Mouse (Mus musculus) limb, embryonic 13.5 days (tissue): ENCODE data around the gene Pou2f1. TPM values are rescaled to one million over a fixed set of nuclear protein-coding genes. Genes with fewer than 3 reads are reported as not detected.

Experiments used
- ATAC-seq: fragments of 200-750 bp; cut with Nextera tagmentation; 2 replicates; pipeline ENCODE4 v1.8.0; 2017; ENCODE audit warnings: low read depth, moderate number of reproducible peaks, moderate TSS enrichment; ENCODE audit not compliant: low FRiP score
- H3K27ac ChIP-seq: fragments of 300-500 bp; sonication (generic); 2 replicates; pipeline ENCODE4 v1.5.1; 2015; ENCODE audit warnings: inconsistent platforms, mild to moderate bottlenecking, moderate library complexity
- H3K27me3 ChIP-seq: fragments of 300-500 bp; sonication (generic); 2 replicates; pipeline ENCODE4 v1.6.1; 2015; ENCODE audit warnings: mild to moderate bottlenecking, inconsistent platforms
- H3K36me3 ChIP-seq: fragments of 300-500 bp; sonication (generic); 2 replicates; pipeline ENCODE4 v1.6.1; 2015; ENCODE audit warnings: inconsistent platforms, mild to moderate bottlenecking, moderate library complexity
- H3K4me1 ChIP-seq: fragments of 300-500 bp; sonication (generic); 2 replicates; pipeline ENCODE4 v1.6.1; 2015; ENCODE audit warnings: inconsistent platforms
- H3K4me2 ChIP-seq: fragments of 300-500 bp; sonication (generic); replicated peaks from 2 replicates; pipeline ENCODE4 v1.6.1; 2015; ENCODE audit warnings: inconsistent platforms, mild to moderate bottlenecking, moderate library complexity
- H3K4me3 ChIP-seq: fragments of 300-500 bp; sonication (generic); 2 replicates; pipeline ENCODE4 v1.5.1; 2015; ENCODE audit warnings: moderate library complexity, mild to moderate bottlenecking, inconsistent platforms
- H3K9ac ChIP-seq: fragments of 300-500 bp; sonication (generic); 2 replicates; pipeline ENCODE4 v1.6.1; 2015; ENCODE audit warnings: mild to moderate bottlenecking, inconsistent platforms
- H3K9me3 ChIP-seq: fragments of 300-500 bp; sonication (generic); 2 replicates; pipeline ENCODE4 v1.6.1; 2016; ENCODE audit warnings: inconsistent platforms
- WGBS: fragments of 180-500 bp; shearing (Covaris S2); methylation state at CpG from one replicate; pipeline ENCODE4 v1.1.7; 2015; 5-methylcytosine and 5-hydroxymethylcytosine counted together
- polyA plus RNA-seq: library from polyadenylated mRNA; unstranded; fragments of >200 nt; fragmentation: Nextera tagmentation; extraction: Ambion mirVana; gene quantifications from 2 replicates; pipeline ENCODE4 v1.2.1, GENCODE M21; 2015

Gene Pou2f1
- polyA plus RNA-seq, 1 experiment from 2014 or later = 15.3 TPM

DNA sequence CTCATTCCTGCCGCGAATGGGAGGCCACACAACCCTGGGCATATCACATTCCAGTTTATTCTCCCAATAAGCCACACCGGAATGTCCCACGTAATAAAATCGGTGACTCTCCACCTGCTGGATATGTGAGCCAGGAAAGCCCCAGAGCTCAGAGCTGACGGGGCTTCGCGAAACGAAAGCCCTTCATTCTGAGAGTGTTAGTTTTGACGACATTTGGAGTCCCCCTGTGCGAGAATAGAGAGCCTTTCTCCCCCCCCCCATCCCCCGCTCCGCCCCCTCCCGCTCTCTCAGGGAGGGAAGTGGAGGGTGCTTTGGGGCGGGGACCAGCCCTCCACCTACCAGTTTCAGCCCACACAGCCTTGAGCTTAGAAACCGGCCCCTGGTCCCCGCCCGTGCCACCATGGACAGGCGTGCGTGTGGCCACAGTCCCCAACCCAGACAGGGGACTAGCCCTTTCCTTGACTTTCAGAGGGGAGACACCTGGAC is 158.0 kb downstream of the Pou2f1 start:
- Histone ChIP-seq H3K4me2 (peak overlapping the region; percentile 100), H3K9me3 (no peaks in the 10 kb centered on the region), H3K27me3 (peaks cover 74% of the 10 kb centered on the region), H3K27ac (no peak overlapping the region), H3K4me3 (peak overlapping the region; percentile 54), H3K4me1 (peaks cover 47% of the 10 kb centered on the region), H3K36me3 (no peaks in the 10 kb centered on the region), H3K9ac (peak overlapping the region; percentile 60)
- 1% methylated on average over 17 of the region's 20 CpGs for WGBS
- peak; percentile 62 for ATAC-seq

GRCm38 (mm10) chr1:165843586-165843985 is 158.9 kb downstream of the Pou2f1 start:
- ATAC-seq = no peak
- Histone ChIP-seq H3K9ac (no peak overlapping the region), H3K9me3 (no peaks in the 10 kb centered on the region), H3K4me1 (peaks cover 38% of the 10 kb centered on the region), H3K27me3 (peaks cover 72% of the 10 kb centered on the region), H3K27ac (no peak overlapping the region), H3K4me3 (no peak overlapping the region), H3K36me3 (no peaks in the 10 kb centered on the region), H3K4me2 (no peak overlapping the region)
- WGBS = 58% methylated on average over 3 of the region's 3 CpGs

GRCm38 (mm10) chr1:165842170-165842569 is 160.3 kb downstream of the Pou2f1 start:
- ATAC-seq = no peak
- Histone ChIP-seq H3K9ac (no peak overlapping the region), H3K36me3 (no peaks in the 10 kb centered on the region), H3K4me3 (no peak overlapping the region), H3K4me1 (peaks cover 46% of the 10 kb centered on the region), H3K27ac (no peak overlapping the region), H3K9me3 (no peaks in the 10 kb centered on the region), H3K4me2 (no peak overlapping the region), H3K27me3 (peaks cover 75% of the 10 kb centered on the region)
- 59% methylated on average over 7 of the region's 7 CpGs for WGBS

DNA sequence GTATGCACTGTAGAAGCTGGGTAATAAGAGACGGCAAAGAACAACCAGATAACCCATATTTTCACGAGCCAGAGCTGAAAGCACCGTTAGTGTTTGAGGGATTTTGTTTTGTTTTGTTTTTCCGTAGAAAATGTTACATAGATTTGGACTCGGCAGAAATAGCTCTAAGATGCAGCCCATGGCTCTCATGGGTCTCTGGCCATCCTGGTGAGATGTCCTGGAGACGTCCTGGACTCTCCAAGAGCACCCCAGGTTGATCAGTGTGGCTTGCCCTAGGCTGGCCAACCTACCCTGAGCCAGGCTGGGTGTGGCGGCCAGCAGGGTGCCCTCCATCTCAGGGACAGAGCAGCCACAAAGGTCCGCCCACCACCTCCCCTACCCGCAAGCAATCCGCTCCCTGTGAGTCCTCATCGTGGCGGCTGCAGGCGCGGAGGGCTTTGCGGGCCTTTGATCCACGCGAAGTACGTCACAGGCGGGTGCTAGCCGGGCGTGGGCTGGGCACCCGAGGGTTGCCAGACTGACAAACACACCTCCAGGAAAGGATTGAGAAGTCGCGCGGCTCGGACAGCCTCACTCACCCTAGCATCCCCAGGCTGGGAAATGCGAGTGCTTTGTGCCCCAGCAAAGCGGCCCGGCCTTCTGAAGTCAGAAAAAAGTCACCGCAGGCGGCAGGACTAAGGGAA is 161.8 kb downstream of the Pou2f1 start:
- peaks cover 57% of the 10 kb centered on the region for H3K4me1 ChIP-seq
- 9% methylated on average over 31 of the region's 31 CpGs for WGBS
- peaks cover 65% of the 10 kb centered on the region for H3K27me3 ChIP-seq
- peak overlapping the region; percentile 41 for H3K4me3 ChIP-seq
- H3K9ac ChIP-seq = peak overlapping the region; percentile 70
- no peak for ATAC-seq
- no peaks in the 10 kb centered on the region for H3K9me3 ChIP-seq
- no peak overlapping the region for H3K27ac ChIP-seq
- no peaks in the 10 kb centered on the region for H3K36me3 ChIP-seq
- H3K4me2 ChIP-seq = peak overlapping the region; percentile 72

- Histone ChIP-seq H3K36me3 (no peaks in the 10 kb centered on the region), H3K27ac (no peak overlapping the region), H3K9ac (no peak overlapping the region), H3K27me3 (peaks cover 59% of the 10 kb centered on the region), H3K9me3 (no peaks in the 10 kb centered on the region), H3K4me3 (no peak overlapping the region), H3K4me1 (peaks cover 53% of the 10 kb centered on the region), H3K4me2 (no peak overlapping the region)
- 63% methylated on average over 4 of the region's 4 CpGs for WGBS
- ATAC-seq = no peak
Observed at GRCm38 (mm10) chr1:165839201-165839600, 163.3 kb downstream of the Pou2f1 start.

DNA sequence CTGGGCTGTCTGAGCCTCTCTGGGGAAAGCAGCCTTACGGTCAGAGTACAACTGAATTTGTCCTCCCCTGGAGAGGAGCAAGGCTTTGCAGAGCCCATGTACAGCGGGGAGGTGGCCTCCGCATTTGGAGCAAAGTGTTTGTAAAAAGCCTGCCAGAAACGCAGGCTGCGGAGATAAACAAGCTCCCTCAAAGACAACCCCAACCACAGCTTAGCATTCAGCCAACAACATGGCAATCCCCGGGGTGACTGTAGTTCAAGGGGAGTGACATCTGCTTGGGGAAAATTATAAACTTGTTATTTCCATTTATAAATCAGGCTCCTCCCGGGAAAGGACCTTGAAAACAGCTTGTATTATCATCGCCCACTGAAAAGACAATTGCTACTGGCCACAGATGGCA is 164.9 kb downstream of the Pou2f1 start:
- no peaks in the 10 kb centered on the region for H3K36me3 ChIP-seq
- 25% methylated on average over 8 of the region's 8 CpGs for WGBS
- H3K9ac ChIP-seq = no peak overlapping the region
- no peak overlapping the region for H3K4me2 ChIP-seq
- H3K9me3 ChIP-seq = no peaks in the 10 kb centered on the region
- peaks cover 53% of the 10 kb centered on the region for H3K4me1 ChIP-seq
- peaks cover 51% of the 10 kb centered on the region for H3K27me3 ChIP-seq
- H3K27ac ChIP-seq = no peak overlapping the region
- no peak for ATAC-seq
- H3K4me3 ChIP-seq = no peak overlapping the region

DNA sequence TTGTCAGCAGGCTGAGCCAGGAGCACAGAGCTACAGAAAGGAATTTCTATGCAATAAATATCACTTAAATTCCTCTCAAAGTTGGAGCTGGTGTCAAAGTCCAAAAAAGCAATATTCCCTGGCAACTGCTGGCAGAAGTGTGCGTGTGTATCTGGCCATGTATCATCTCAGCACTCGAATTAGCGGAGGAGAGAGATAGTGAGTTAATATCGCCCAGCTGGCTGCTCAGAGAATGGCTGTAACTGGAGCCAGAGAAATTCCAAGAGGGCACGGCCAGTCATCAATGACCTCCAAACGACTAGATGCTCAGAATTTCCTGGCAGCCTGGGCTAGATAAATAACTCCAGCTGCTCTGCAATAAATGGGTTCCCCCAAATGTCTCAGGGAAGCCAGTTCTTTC is 166.0 kb downstream of the Pou2f1 start:
- Histone ChIP-seq H3K9me3 (no peaks in the 10 kb centered on the region), H3K4me2 (peak overlapping the region; percentile 16; the same call in 1 of the 2 replicates), H3K4me1 (peaks cover 53% of the 10 kb centered on the region), H3K9ac (no peak overlapping the region), H3K27me3 (peaks cover 48% of the 10 kb centered on the region), H3K27ac (0 out of 2 replicates have a peak overlapping the region, but pooled peaks have one; percentile 28), H3K4me3 (no peak overlapping the region), H3K36me3 (no peaks in the 10 kb centered on the region)
- ATAC-seq = peak; percentile 45; the same call in 1 of the 2 replicates
- WGBS = 5% methylated on average over 6 of the region's 6 CpGs

GRCm38 (mm10) chr1:165834633-165834975 is 167.9 kb downstream of the Pou2f1 start:
- WGBS = 10% methylated on average over 12 of the region's 12 CpGs
- Histone ChIP-seq H3K9ac (no peak overlapping the region), H3K27ac (no peak overlapping the region), H3K4me3 (peak overlapping the region; percentile 28), H3K27me3 (peaks cover 30% of the 10 kb centered on the region), H3K4me2 (peak overlapping the region; percentile 59), H3K4me1 (peaks cover 44% of the 10 kb centered on the region), H3K9me3 (no peaks in the 10 kb centered on the region), H3K36me3 (no peaks in the 10 kb centered on the region)
- no peak for ATAC-seq

DNA sequence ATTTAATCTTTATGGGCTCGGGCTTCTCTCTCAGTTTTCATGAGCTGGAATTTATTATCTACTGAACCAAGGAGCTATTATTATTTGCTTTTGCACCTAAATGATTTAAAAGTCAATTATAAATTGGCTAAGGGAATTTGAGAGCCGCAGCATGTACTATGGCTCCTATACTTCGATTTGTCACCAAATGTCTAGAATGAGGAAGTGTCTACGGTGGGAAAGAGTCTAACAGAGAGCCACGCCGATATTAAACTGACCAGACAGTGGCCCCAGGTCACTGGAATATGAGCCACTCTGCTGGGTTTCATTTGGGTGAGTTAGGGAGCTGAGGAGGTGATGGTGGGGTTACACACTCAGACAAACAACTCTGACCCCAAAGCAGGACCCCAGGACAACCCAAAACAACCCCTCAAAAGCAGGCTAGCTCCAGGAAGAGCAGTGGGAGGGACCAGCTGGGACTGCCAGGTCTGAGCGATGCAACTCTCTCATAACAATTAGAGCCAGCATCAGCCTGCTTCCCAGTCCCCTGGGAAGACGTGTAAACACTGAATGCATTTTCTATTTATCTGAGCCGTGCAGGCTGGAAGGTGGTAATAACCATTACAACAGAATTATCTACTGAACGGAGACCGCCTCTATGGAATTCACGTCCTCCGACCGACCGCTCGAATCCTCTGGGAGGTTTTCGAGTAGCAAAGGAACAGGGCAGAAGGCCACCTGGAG is 168.4 kb downstream of the Pou2f1 start:
- Histone ChIP-seq H3K4me3 (peak overlapping the region; percentile 28), H3K36me3 (no peaks in the 10 kb centered on the region), H3K4me2 (peak overlapping the region; percentile 59), H3K9me3 (no peaks in the 10 kb centered on the region), H3K27me3 (peaks cover 25% of the 10 kb centered on the region), H3K4me1 (peaks cover 44% of the 10 kb centered on the region), H3K9ac (no peak overlapping the region; the same call in 1 of the 2 replicates), H3K27ac (no peak overlapping the region)
- 15% methylated on average over 17 of the region's 17 CpGs for WGBS
- no peak for ATAC-seq

- 21% methylated on average over 4 of the region's 4 CpGs for WGBS
- no peak overlapping the region for H3K27ac ChIP-seq
- no peak overlapping the region for H3K4me3 ChIP-seq
- 0 out of 2 replicates have a peak, but pooled peaks have one; percentile 17 for ATAC-seq
- no peak overlapping the region; the same call in 1 of the 2 replicates for H3K4me2 ChIP-seq
- no peaks in the 10 kb centered on the region for H3K36me3 ChIP-seq
- no peaks in the 10 kb centered on the region for H3K9me3 ChIP-seq
- H3K4me1 ChIP-seq = peaks cover 44% of the 10 kb centered on the region
- H3K9ac ChIP-seq = no peak overlapping the region
- H3K27me3 ChIP-seq = peaks cover 22% of the 10 kb centered on the region
Observed at GRCm38 (mm10) chr1:165833244-165833643, 169.2 kb downstream of the Pou2f1 start.

- ATAC-seq = no peak
- WGBS = 87% methylated on average over 5 of the region's 5 CpGs
Observed at GRCm38 (mm10) chr1:165829890-165830289, 172.6 kb downstream of the Pou2f1 start.

DNA sequence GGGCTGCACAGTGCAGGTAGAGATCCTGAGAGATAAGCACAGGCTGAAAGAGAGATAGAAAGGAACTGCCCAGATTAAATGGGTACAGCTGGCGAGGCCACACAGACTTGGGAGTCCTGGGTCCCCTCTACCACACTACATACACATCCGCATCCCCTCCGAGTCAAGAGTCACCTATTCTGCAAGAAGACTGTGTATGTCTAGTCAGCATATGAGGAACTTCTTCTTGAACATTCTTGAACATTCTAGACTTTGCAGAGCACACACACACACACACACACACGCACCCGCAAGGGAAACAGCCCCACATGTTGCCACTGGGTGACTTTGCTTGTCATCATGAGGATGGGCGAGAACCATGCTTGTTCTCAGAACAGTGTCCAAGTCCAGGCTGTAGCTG is 173.9 kb downstream of the Pou2f1 start:
- Histone ChIP-seq H3K4me2 (no peak overlapping the region), H3K4me3 (no peak overlapping the region), H3K9me3 (no peaks in the 10 kb centered on the region), H3K36me3 (no peaks in the 10 kb centered on the region), H3K4me1 (peaks cover 7% of the 10 kb centered on the region; the same call in 1 of the 2 replicates), H3K27me3 (peaks cover 12% of the 10 kb centered on the region; the same call in 1 of the 2 replicates), H3K9ac (no peak overlapping the region), H3K27ac (no peak overlapping the region)
- ATAC-seq = no peak
- WGBS = 91% methylated on average over 6 of the region's 6 CpGs

More at GRCm38 (mm10) chr1:165829890-165830289, 172.6 kb downstream of the Pou2f1 start:
- Histone ChIP-seq H3K27me3 (peaks cover 12% of the 10 kb centered on the region; the same call in 1 of the 2 replicates), H3K9ac (no peak overlapping the region), H3K36me3 (no peaks in the 10 kb centered on the region), H3K27ac (no peak overlapping the region), H3K9me3 (no peaks in the 10 kb centered on the region), H3K4me3 (no peak overlapping the region), H3K4me2 (no peak overlapping the region), H3K4me1 (peaks cover 19% of the 10 kb centered on the region)
